Mouse (Mus musculus) kidney, postnatal 25 days (tissue): ENCODE data around the gene 4930518I15Rik.

Source experiments
- DNase-seq, 2 experiments: peaks; one replicate each; pipeline ENCODE4 v3.0.0; 2021; ENCODE audit warnings: mixed read lengths in 2 of 2

4930518I15Rik gene

GRCm38 (mm10) chr2:156874760-156875510 is 17.2 kb upstream of the 4930518I15Rik start:
- no peak for DNase-seq

DNA sequence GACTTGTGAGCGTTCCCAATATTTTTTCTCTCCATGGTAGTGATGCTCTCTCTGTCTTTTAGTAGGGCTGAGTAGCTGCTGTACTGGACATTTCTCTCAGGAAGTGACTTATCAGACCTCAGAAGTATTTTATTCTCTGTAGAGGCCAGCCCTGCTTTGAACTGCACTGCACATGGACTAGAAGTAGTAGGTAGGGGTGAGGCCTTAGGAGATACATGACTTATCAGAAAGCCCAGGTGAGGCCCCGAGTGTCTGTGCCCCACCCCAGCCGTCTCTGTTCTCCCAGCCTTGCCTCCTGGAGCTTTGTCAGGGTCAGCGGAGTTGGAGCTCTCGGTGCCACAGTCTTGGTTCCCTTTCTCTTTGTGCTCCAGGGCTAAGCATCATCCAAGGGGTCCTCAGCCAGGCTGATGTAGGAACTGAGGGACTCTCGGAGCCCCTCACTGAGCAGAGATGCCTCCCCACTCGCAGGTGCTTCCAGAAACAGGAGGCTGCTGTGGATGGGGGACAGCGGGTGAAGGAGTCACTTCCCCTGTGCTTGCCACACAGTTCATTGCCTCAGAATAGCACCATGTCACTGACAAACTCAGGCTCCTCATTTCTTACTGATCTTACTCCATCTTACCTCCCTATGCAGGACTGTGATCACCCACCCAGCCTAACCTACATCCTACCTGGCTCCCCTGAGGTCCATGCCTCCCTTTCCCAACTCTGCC is 16.5 kb upstream of the 4930518I15Rik start:
- no peak for DNase-seq

- DNase-seq, result peak in 1 of 2 experiments; percentile 61
Observed at GRCm38 (mm10) chr2:156873629-156874028, 15.9 kb upstream of the 4930518I15Rik start.

- peak; percentile 50 to 67 for DNase-seq
Observed at GRCm38 (mm10) chr2:156870519-156870918, 12.8 kb upstream of the 4930518I15Rik start.

GRCm38 (mm10) chr2:156869554-156869953 is 11.8 kb upstream of the 4930518I15Rik start:
- DNase-seq, result no peak

GRCm38 (mm10) chr2:156868994-156869393 is 11.2 kb upstream of the 4930518I15Rik start:
- peak; percentile 59 to 80 for DNase-seq

DNA sequence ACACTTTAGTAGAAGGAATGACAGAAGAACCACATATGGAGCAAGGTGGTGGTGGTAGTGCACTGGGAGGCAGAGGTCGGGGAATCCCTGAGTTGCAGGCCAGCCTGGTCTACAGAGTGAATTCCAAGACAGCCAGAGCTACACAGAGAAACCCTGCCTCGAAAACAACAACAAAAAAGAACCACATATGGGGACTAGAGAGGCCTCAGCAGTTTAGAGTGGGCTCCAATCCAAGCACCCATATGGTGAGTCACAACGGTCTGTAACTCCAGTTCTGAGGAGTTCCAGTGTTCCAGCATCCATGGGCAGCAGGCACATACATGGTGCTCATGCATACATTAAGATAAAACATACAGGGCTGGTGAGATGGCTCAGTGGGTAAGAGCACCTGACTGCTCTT is 6.7 kb upstream of the 4930518I15Rik start:
- no peak for DNase-seq

- DNase-seq, result peak; percentile 61 to 83
Observed at GRCm38 (mm10) chr2:156863487-156864160, 5.9 kb upstream of the 4930518I15Rik start.

- DNase-seq, result peak; percentile 96 to 99
Observed at GRCm38 (mm10) chr2:156862772-156863486, 5.2 kb upstream of the 4930518I15Rik start, which contains the start of gene Rab5if. Gene Rab5if, plus strand, starts transcription at chr2:156863128.

GRCm38 (mm10) chr2:156862041-156862717 is 4.4 kb upstream of the 4930518I15Rik start:
- DNase-seq, result peak; percentile 65 to 73

DNA sequence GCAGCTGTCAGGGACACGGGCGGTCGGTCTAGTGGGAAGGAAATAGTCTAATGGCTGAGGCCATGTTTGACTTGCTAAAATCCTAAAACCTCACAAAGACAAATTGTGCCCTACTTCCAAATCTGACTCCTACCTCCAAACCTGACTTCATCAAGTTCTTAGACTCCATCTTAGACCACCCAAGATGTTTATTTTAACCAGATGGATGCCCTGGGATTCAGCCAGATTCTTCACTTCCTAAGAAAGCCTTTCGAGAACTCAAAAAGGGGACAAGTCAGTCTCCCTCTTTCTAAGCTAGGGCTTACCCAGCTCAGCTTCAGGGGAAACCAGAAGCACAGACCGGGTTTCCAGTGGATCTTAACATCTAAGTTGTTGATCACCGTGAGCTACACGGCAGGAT is 925 bp upstream of the 4930518I15Rik start:
- no peak for DNase-seq

GRCm38 (mm10) chr2:156857385-156857791 is 358 bp downstream of the 4930518I15Rik start:
- no peak for DNase-seq

GRCm38 (mm10) chr2:156856311-156856710 is 1.4 kb downstream of the 4930518I15Rik start:
- DNase-seq, result no peak

DNA sequence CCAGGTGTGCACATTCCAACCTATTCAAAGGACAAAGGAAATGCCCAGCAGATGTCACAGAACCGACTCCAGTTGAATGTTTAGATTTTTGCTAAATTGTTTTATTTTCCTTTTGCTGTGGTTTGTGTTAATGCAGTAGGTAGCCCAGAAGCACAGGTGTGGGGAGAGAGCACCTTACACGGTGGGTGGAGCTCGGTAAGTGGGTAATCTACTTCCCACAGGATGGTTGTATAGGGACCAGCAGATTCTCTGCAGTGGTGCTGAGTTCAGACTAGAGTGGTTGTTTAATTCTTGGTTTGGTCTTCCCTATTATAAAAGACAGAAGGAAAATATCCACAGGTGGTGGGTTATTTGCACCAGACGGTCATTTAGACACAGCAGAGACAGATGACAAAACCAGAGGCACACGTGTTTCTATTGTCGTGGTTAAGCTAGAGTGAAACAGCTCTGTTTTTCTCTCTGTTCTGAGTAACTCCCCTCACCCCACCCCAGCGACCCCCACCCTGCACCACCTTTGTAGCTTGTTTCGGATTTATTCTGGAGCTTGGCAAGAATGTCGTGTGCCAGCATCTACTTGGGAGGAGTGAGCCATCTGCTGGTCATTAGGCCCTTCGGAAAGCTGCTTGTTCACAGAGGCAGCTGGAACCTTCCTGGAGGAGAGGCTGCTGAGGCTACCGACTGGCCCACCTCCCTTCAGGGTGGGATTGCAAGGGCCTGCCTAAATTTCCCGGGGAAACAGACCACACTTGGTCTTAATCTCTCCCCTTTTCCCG is 3.6 kb downstream of the 4930518I15Rik start:
- DNase-seq, result peak; percentile 60 to 65

- peak in 1 of 2 experiments; percentile 48 for DNase-seq
Observed at GRCm38 (mm10) chr2:156853584-156853983, 4.2 kb downstream of the 4930518I15Rik start.

DNA sequence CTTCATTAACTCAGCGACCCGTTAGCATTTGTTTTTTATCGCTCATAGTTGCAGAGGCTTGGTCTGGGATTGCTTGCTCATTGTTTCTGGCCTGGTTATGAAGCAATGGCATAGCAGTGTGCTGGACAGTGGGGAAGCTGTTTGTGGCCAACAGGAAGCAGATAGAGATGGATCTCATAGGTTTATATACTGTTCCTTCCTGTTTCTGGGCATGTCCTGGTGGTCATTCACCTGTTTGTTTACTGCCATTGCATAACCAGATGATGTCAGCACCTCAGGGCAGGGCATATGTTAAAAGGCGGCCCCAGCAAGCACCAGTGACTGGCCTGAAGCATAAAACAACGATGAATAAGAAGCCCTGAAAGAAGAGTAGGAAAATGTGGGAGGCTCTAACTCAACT is 7.2 kb downstream of the 4930518I15Rik start:
- no peak for DNase-seq

DNA sequence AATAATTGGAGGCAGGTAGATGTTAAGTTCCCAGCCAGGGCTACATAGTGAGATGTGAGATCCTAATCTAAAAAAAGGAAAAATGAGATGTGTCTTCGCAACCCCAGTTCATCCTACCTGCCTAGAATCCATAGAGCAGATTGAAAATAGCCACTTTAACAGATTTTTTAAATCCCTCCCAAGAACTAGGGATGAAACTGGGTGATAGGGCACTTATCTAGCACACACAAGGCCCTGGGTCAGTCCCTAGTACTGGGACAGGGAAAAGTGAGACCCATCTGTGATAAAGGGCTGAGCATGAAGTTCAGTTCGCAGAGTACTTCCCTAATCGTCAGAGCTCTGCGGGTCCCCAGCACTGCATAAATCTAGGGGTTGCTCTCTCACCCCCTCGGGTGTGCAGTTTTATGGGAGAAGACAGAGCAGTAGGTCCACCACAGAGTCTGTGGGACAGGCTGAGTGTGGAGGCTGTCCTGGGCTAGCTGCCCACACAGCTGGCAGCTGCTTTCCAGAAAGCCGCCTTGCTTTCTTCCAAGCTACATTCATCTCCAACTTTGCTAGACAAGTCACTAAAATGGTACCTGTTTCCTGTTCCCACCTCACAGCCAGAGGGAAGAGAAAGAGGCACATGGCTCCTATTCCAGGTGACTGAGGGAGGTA is 9.1 kb downstream of the 4930518I15Rik start:
- DNase-seq, result no peak

- no peak for DNase-seq
Observed at GRCm38 (mm10) chr2:156847653-156848052, 10.1 kb downstream of the 4930518I15Rik start.

DNA sequence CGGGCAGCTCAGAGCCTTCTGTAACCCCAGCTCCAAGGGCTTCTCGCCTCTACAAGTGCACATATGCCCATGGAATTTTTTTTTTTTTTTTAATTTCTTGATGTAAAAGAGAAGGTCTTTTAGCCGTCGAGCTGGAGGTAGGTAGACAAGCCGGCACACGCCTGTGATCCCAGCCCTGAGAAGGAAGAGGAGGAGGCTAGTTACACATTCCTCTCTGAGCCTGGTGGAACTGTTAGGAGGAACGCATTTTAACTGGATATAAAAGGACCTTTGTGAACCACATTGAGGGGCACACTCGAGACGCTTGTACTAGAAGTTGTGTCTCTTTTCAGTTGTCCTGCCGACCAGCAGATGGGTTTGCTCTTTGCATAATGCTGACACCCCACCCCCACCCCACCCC is 13.0 kb downstream of the 4930518I15Rik start:
- DNase-seq, result no peak

DNA sequence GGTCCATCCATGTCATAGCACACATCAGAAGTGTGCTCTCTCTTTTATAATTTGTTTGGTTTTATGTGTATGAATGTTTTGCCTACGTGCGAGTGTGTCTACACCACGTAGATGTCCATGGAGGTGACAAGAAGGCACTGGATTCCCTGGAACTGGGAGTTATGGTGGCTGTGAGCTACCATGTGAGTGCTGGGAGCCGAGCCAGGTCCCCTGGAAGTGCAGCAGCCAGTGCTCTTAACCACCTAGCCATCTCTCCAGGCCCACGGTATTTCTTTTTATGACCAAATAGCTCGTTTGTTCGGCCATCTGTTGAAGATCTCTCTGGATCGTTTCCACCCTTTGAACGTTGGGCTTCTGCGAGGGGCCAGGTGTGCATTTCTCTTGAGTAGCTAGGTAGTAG is 14.4 kb downstream of the 4930518I15Rik start:
- DNase-seq, result no peak

DNA sequence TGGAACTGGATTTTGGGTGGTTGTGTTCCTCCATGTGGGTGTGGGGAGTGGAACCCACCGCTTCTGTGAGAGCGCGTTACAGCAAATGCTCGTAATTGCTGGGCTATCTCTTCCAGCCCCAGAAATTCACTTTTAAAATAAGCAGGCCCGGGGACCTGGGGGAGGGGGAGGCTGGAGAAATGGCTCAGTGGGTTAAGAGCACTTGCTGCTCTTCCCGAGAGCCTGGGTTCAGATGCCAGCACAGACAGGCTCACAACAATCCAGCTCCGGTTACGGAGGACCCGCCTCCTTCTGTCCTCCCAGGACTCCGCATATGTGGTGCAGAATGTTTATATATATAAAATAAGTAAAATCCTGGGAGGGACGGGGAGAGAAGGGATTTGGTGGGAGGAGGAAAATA is 15.0 kb downstream of the 4930518I15Rik start:
- DNase-seq, result no peak
